Mouse (Mus musculus): Measurements from ENCODE around the gene Parvg. TPM values are rescaled to one million over a fixed set of nuclear protein-coding genes. Genes with fewer than 3 reads are reported as not detected.

The Parvg gene
- polyA plus RNA-seq, 1 experiment from 2014 or later, result 0.17 TPM

DNA sequence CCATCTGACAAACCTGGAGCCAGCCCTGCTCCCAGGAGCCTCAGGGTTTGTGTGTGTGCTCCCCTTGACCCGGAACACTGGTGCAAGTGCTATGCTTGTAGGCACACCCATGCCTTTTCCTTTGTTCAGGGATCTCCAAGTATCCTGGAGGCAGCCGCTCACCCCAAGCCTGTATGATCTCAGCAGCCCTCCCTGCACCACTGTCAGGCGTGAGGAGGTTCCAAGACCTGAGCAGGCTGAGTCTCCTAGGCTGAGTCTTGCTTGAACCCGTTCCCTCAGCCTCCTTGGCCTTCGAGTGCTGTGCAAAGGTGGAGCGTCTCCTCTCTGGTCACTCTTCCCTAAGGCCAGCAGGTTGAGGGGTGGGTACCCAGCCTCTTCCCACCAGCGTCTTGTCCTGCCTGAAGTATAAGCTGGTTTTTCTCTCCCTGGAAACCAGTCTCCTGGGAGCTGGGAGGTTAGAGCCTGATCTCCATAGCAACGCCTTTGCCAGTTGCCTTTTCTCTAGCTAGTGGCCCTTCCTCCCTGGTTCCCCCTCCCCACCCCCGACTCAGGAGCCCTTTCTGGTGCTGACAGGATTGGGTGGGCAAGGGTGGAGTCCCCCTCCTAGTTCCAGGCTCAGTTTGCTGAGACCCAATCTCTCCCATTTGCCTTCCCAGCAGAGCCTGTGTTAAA, 24.0 kb upstream of the Parvg start:
- Histone ChIP-seq H3K4me2 (ENCODE audit: low read depth, severe bottlenecking) (no peak overlapping the region), H3K9ac (ENCODE audit: low read length) (no peak overlapping the region), H3K27me3 (ENCODE audit: control insufficient read depth, insufficient read depth, low read length) (0 out of 2 replicates have a peak, but pooled peaks cover 2% of the 10 kb centered on the region), H3K27ac (replicated peaks; ENCODE audit: low read depth, low read length) (no peak overlapping the region), H3K36me3 (ENCODE audit: control insufficient read depth, insufficient read depth, low read length) (no peaks in the 10 kb centered on the region), H3K4me1 (ENCODE audit: control insufficient read depth, insufficient read depth, low read length) (peaks cover 43% of the 10 kb centered on the region), H3K4me3 (ENCODE audit: low read depth, low read length) (no peak overlapping the region), H3K9me3 (ENCODE audit: control insufficient read depth, low read length) (no peaks in the 10 kb centered on the region)
- 34% methylated on average over 9 of the region's 9 CpGs for WGBS
- peak; percentile 47 for DNase-seq (ENCODE audit: low spot score)
- ATAC-seq (ENCODE audit: insufficient number of reproducible peaks, low FRiP score, low TSS enrichment, low read depth), result 0 out of 2 replicates have a peak, but pooled peaks have one; percentile 22

DNA sequence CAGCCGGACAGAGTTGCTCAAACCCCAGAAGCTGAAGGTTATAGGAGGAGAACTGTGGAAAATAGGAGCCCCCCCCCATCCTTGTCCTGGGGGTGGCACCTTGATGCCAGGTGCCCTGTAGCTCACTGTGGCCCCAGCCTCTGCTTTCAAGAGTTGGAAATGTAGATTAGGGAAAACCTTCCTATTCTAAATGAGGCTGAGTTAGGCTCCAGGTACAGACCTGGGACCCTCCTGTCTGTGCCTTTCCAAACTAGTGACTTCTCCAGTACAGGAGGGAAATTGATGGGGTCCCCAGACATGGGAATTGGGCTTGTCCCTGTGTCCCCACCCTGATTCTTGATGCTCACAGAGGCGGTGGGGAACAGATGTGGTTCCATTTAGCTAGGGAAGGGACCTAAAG, 23.2 kb upstream of the Parvg start:
- Histone ChIP-seq H3K4me2 (ENCODE audit: low read depth, severe bottlenecking) (no peak overlapping the region), H3K4me3 (ENCODE audit: low read depth, low read length) (no peak overlapping the region), H3K27me3 (ENCODE audit: control insufficient read depth, insufficient read depth, low read length) (0 out of 2 replicates have a peak, but pooled peaks cover 2% of the 10 kb centered on the region), H3K9ac (ENCODE audit: low read length) (no peak overlapping the region), H3K36me3 (ENCODE audit: control insufficient read depth, insufficient read depth, low read length) (no peaks in the 10 kb centered on the region), H3K27ac (replicated peaks; ENCODE audit: low read depth, low read length) (no peak overlapping the region; the same call in 1 of the 2 replicates), H3K4me1 (ENCODE audit: control insufficient read depth, insufficient read depth, low read length) (peaks cover 43% of the 10 kb centered on the region), H3K9me3 (ENCODE audit: control insufficient read depth, low read length) (no peaks in the 10 kb centered on the region)
- DNase-seq (ENCODE audit: low spot score) (no peak), ATAC-seq (ENCODE audit: insufficient number of reproducible peaks, low FRiP score, low TSS enrichment, low read depth) (no peak)
- WGBS, result 70% methylated on average over 2 of the region's 2 CpGs

DNA sequence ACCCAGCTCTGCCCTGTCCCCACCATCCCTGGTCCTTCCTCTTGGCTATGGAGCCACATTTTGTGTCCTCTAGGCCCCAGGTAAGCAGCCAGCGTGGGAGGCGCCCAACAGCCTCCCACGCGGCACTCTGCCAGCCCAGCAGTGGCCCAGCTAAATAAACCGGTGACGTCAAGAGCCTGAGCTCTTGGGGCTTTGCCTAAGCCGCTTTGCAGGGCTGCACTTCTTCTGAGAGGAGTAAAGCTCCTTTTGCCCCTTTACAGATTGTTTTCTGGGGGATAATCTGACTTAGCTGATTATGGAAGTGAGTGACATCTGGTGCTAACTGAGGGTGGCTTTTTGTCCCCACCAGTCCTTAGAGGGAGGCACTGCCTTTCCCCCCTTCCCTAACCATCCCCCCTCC, 22.8 kb upstream of the Parvg start:
- 20% methylated on average over 7 of the region's 7 CpGs for WGBS
- H3K9me3 ChIP-seq (ENCODE audit: control insufficient read depth, low read length), result no peaks in the 10 kb centered on the region
- ATAC-seq (ENCODE audit: insufficient number of reproducible peaks, low FRiP score, low TSS enrichment, low read depth) (no peak), DNase-seq (ENCODE audit: low spot score) (no peak)
- H3K9ac ChIP-seq (ENCODE audit: low read length), result no peak overlapping the region
- no peak overlapping the region for H3K4me3 ChIP-seq (ENCODE audit: low read depth, low read length)
- peaks cover 43% of the 10 kb centered on the region for H3K4me1 ChIP-seq (ENCODE audit: control insufficient read depth, insufficient read depth, low read length)
- 0 out of 2 replicates have a peak overlapping the region, but pooled peaks have one; percentile 21 for H3K27ac ChIP-seq (replicated peaks; ENCODE audit: low read depth, low read length)
- H3K27me3 ChIP-seq (ENCODE audit: control insufficient read depth, insufficient read depth, low read length), result 0 out of 2 replicates have a peak, but pooled peaks cover 2% of the 10 kb centered on the region
- no peak overlapping the region for H3K4me2 ChIP-seq (ENCODE audit: low read depth, severe bottlenecking)
- H3K36me3 ChIP-seq (ENCODE audit: control insufficient read depth, insufficient read depth, low read length), result no peaks in the 10 kb centered on the region

GRCm38 (mm10) chr15:84301641-84302420, 22.0 kb upstream of the Parvg start:
- no peak overlapping the region for H3K4me2 ChIP-seq (ENCODE audit: low read depth, severe bottlenecking)
- H3K27me3 ChIP-seq (ENCODE audit: control insufficient read depth, insufficient read depth, low read length), result 0 out of 2 replicates have a peak, but pooled peaks cover 2% of the 10 kb centered on the region
- H3K4me1 ChIP-seq (ENCODE audit: control insufficient read depth, insufficient read depth, low read length), result peaks cover 43% of the 10 kb centered on the region
- DNase-seq (ENCODE audit: low spot score) (no peak), ATAC-seq (ENCODE audit: insufficient number of reproducible peaks, low FRiP score, low TSS enrichment, low read depth) (no peak)
- no peaks in the 10 kb centered on the region for H3K9me3 ChIP-seq (ENCODE audit: control insufficient read depth, low read length)
- no peaks in the 10 kb centered on the region for H3K36me3 ChIP-seq (ENCODE audit: control insufficient read depth, insufficient read depth, low read length)
- 37% methylated on average over 8 of the region's 8 CpGs for WGBS
- 0 out of 2 replicates have a peak overlapping the region, but pooled peaks have one; percentile 1 for H3K27ac ChIP-seq (replicated peaks; ENCODE audit: low read depth, low read length)
- no peak overlapping the region for H3K9ac ChIP-seq (ENCODE audit: low read length)
- no peak overlapping the region for H3K4me3 ChIP-seq (ENCODE audit: low read depth, low read length)

DNA sequence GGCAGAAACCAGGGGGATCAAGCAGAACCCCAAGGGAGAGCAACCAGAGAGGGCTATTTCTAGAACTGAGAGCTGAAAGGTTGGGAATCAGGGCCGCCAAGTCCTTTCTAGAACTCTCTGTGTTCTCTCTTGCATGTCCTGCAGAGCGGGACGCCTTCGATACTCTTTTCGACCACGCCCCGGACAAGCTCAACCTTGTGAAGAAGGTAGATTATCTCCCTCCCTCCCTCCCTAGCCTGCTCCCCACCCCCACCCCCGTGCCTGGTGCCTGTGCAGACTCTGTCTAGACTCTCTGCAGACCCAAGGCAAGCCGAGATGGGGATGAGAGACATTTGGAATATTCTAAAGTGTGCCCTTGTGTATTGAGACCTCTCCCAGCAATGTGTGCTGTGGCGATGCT, 20.6 kb upstream of the Parvg start:
- Histone ChIP-seq H3K27me3 (ENCODE audit: control insufficient read depth, insufficient read depth, low read length) (0 out of 2 replicates have a peak, but pooled peaks cover 2% of the 10 kb centered on the region), H3K4me2 (ENCODE audit: low read depth, severe bottlenecking) (no peak overlapping the region), H3K4me3 (ENCODE audit: low read depth, low read length) (no peak overlapping the region), H3K27ac (replicated peaks; ENCODE audit: low read depth, low read length) (no peak overlapping the region), H3K9me3 (ENCODE audit: control insufficient read depth, low read length) (no peaks in the 10 kb centered on the region), H3K9ac (ENCODE audit: low read length) (no peak overlapping the region), H3K36me3 (ENCODE audit: control insufficient read depth, insufficient read depth, low read length) (no peaks in the 10 kb centered on the region), H3K4me1 (ENCODE audit: control insufficient read depth, insufficient read depth, low read length) (peaks cover 43% of the 10 kb centered on the region)
- ATAC-seq (ENCODE audit: insufficient number of reproducible peaks, low FRiP score, low TSS enrichment, low read depth) (no peak), DNase-seq (ENCODE audit: low spot score) (no peak)
- 67% methylated on average over 10 of the region's 10 CpGs for WGBS

GRCm38 (mm10) chr15:84305333-84305732, 18.5 kb upstream of the Parvg start:
- peaks cover 27% of the 10 kb centered on the region for H3K4me1 ChIP-seq (ENCODE audit: control insufficient read depth, insufficient read depth, low read length)
- H3K9me3 ChIP-seq (ENCODE audit: control insufficient read depth, low read length), result no peaks in the 10 kb centered on the region
- 86% methylated on average over 10 of the region's 10 CpGs for WGBS
- DNase-seq (ENCODE audit: low spot score) (no peak), ATAC-seq (ENCODE audit: insufficient number of reproducible peaks, low FRiP score, low TSS enrichment, low read depth) (no peak)
- no peaks in the 10 kb centered on the region for H3K36me3 ChIP-seq (ENCODE audit: control insufficient read depth, insufficient read depth, low read length)
- no peak overlapping the region for H3K9ac ChIP-seq (ENCODE audit: low read length)
- no peak overlapping the region for H3K27ac ChIP-seq (replicated peaks; ENCODE audit: low read depth, low read length)
- 0 out of 2 replicates have a peak, but pooled peaks cover 2% of the 10 kb centered on the region for H3K27me3 ChIP-seq (ENCODE audit: control insufficient read depth, insufficient read depth, low read length)
- H3K4me3 ChIP-seq (ENCODE audit: low read depth, low read length), result no peak overlapping the region
- H3K4me2 ChIP-seq (ENCODE audit: low read depth, severe bottlenecking), result no peak overlapping the region

DNA sequence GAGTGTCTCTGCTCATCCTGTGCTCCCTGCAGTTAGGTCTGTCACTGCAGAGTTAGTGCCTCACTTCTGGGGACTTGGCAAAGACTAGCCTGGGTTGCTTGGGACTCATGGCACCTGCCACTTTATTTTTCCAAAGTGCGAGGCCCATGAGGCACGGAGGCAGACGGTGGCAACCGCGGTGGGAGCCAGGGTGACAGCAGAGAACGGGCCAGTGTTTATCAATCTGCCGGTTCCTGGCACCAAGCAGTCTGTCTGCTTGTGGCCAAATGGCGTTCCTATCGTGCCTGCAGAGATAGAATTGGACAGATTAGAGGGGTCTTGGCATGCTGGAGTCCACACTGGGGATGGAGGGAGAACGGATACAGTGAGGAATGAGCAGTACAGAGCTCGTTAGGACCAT, 13.6 kb upstream of the Parvg start:
- Histone ChIP-seq H3K27ac (replicated peaks; ENCODE audit: low read depth, low read length) (no peak overlapping the region), H3K4me1 (ENCODE audit: control insufficient read depth, insufficient read depth, low read length) (peaks cover 28% of the 10 kb centered on the region)

DNA sequence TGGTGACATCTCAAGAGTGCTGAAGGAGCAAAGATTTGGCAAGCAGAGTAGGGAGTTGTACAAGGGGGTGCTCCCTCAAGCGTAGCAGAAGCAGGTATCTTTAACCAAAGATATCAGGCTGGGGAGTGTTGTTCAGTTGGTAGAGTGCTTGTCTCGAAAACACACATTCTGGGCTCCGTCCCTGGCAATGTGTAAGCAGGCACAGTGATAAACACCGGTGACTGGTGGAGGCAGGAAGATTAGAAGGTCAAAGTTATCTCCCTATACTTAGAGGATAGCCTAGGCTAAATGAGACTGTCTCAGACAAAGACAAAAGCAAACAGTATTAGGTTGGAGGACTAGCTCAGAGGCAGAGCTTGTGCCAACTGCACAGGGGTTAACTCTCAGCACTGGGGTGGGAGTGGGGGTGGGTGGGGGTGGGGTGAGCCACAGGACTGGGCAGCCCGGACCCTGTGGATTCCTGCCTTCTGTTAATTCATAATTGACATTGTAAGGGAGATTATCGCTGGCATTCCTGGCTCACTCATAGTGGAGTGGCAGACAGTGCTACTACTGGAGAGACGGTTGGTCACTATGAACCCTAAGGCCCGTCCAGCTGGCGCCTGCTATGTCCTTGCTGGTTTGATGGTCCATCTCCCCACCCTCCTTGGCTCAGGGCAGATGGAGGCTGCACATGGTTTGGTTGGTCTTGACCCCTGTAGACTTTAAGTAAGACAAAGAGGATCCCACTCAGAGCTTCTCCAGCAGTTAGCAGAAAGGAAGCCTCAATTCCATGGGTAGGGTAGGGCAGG, 12.3 kb upstream of the Parvg start:
- Histone ChIP-seq H3K9ac (ENCODE audit: low read length) (no peak overlapping the region), H3K27ac (replicated peaks; ENCODE audit: low read depth, low read length) (no peak overlapping the region), H3K9me3 (ENCODE audit: control insufficient read depth, low read length) (no peaks in the 10 kb centered on the region), H3K4me1 (ENCODE audit: control insufficient read depth, insufficient read depth, low read length) (peaks cover 36% of the 10 kb centered on the region), H3K4me3 (ENCODE audit: low read depth, low read length) (no peak overlapping the region), H3K4me2 (ENCODE audit: low read depth, severe bottlenecking) (no peak overlapping the region), H3K36me3 (ENCODE audit: control insufficient read depth, insufficient read depth, low read length) (no peaks in the 10 kb centered on the region), H3K27me3 (ENCODE audit: control insufficient read depth, insufficient read depth, low read length) (no peaks in the 10 kb centered on the region)
- 88% methylated on average over 9 of the region's 9 CpGs for WGBS
- DNase-seq (ENCODE audit: low spot score), result no peak
- ATAC-seq (ENCODE audit: insufficient number of reproducible peaks, low FRiP score, low TSS enrichment, low read depth), result no peak

More for the DNA sequence above, 13.6 kb upstream of the Parvg start:
- DNase-seq (ENCODE audit: low spot score), result no peak
- WGBS, result 74% methylated on average over 11 of the region's 11 CpGs
- Histone ChIP-seq H3K27me3 (ENCODE audit: control insufficient read depth, insufficient read depth, low read length) (no peaks in the 10 kb centered on the region), H3K4me3 (ENCODE audit: low read depth, low read length) (no peak overlapping the region), H3K36me3 (ENCODE audit: control insufficient read depth, insufficient read depth, low read length) (no peaks in the 10 kb centered on the region), H3K9ac (ENCODE audit: low read length) (no peak overlapping the region), H3K4me2 (ENCODE audit: low read depth, severe bottlenecking) (no peak overlapping the region), H3K9me3 (ENCODE audit: control insufficient read depth, low read length) (no peaks in the 10 kb centered on the region)
- no peak for ATAC-seq (ENCODE audit: insufficient number of reproducible peaks, low FRiP score, low TSS enrichment, low read depth)
